Mouse (Mus musculus) liver, embryonic 12.5 days (tissue): ENCODE data around the gene Gm26661. TPM values are rescaled to one million over a fixed set of nuclear protein-coding genes. Genes with fewer than 3 reads are reported as not detected.

Experiments
- ATAC-seq: fragments of 200-750 bp; cut with Nextera tagmentation; 2 replicates; pipeline ENCODE4 v1.8.0; 2017; ENCODE audit warnings: moderate number of reproducible peaks, mild to moderate bottlenecking, moderate library complexity
- H3K27ac ChIP-seq: fragments of 300-500 bp; sonication (generic); 2 replicates; pipeline ENCODE4 v1.5.1; 2016; ENCODE audit warnings: mild to moderate bottlenecking
- H3K27me3 ChIP-seq: fragments of 300-500 bp; sonication (generic); replicated peaks from 2 replicates; pipeline ENCODE4 v1.6.1; 2016; ENCODE audit warnings: mild to moderate bottlenecking, moderate library complexity
- H3K36me3 ChIP-seq: fragments of 300-500 bp; sonication (generic); 2 replicates; pipeline ENCODE4 v1.6.1; 2016; ENCODE audit warnings: mild to moderate bottlenecking, moderate library complexity
- H3K4me1 ChIP-seq: fragments of 300-500 bp; sonication (generic); 2 replicates; pipeline ENCODE4 v1.6.1; 2016
- H3K4me2 ChIP-seq: fragments of 300-500 bp; sonication (generic); 2 replicates; pipeline ENCODE4 v1.6.1; 2016; ENCODE audit warnings: mild to moderate bottlenecking, moderate library complexity
- H3K4me3 ChIP-seq: fragments of 300-500 bp; sonication (generic); 2 replicates; pipeline ENCODE4 v1.5.1; 2016; ENCODE audit warnings: mild to moderate bottlenecking, moderate library complexity
- H3K9ac ChIP-seq: fragments of 300-500 bp; sonication (generic); 2 replicates; pipeline ENCODE4 v1.6.1; 2016; ENCODE audit warnings: mild to moderate bottlenecking, moderate library complexity
- H3K9me3 ChIP-seq: fragments of 300-500 bp; sonication (generic); replicated peaks from 2 replicates; pipeline ENCODE4 v1.6.1; 2016; ENCODE audit warnings: mild to moderate bottlenecking, moderate library complexity
- WGBS: fragments of 180-500 bp; shearing (Covaris S2); methylation state at CpG from one replicate; pipeline ENCODE4 v1.1.7; 2016; ENCODE audit not compliant: insufficient replicate concordance; 5-methylcytosine and 5-hydroxymethylcytosine counted together
- polyA plus RNA-seq: library from polyadenylated mRNA; unstranded; fragments of >200 nt; fragmentation: Nextera tagmentation; extraction: Ambion mirVana; gene quantifications from 2 replicates; pipeline ENCODE4 v1.2.1, GENCODE M21; 2016

Gene Gm26661
- polyA plus RNA-seq, 1 experiment from 2014 or later, result not detected

DNA sequence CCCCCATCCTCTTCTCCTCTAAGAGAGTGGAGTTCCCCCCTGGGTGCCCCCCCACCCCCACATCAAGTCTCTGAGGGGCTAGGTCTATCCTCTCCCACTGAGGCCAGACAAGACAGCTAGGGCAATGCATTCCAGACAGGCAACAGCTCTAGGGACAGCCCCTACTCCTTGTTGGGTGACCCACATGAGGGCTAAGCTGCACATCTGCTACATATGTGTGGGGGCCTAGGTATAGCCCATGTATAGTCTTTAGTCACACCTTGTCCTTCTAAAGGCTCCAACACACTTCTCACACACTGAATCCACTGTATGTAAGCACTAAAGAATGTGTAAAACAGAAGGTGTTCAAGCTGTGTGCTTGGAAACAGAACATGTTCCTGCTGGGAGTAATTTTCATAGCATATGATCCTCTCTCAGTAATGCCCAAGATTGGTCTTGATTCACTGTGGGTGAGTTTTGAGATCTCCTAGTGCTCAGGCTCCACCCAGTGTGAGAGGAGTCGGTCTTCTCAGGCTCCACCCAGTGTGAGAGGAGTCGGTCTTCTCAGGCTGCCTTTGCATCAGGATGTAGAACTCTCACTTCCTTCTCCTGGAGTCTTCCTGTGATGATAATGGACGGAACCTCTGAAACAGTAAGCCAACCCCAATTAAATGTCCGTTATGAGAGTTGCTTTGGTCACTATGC, 12.6 kb downstream of the Gm26661 start:
- Histone ChIP-seq H3K9me3 (no peaks in the 10 kb centered on the region), H3K4me3 (no peak overlapping the region), H3K4me1 (peaks cover 12% of the 10 kb centered on the region; the same call in 1 of the 2 replicates), H3K9ac (no peak overlapping the region), H3K36me3 (no peaks in the 10 kb centered on the region), H3K27me3 (no peaks in the 10 kb centered on the region), H3K4me2 (no peak overlapping the region), H3K27ac (no peak overlapping the region)
- WGBS, result 16% methylated on average over 4 of the region's 4 CpGs
- no peak for ATAC-seq

DNA sequence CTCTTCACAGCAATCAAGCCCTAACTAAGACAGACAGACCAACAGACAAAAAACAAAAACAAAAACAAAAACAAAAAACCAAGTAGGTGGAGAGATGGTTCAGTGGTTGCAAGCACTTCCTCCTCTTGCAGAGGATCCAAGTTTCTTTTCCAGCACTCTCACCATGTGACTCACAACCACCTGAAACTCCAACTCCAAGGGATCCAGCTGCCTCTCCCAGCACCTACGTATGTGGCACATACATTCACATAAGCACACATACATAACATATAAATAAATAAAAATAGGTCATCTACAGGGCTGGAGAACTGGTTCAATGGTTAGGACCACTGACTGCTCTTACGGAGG, 13.1 kb downstream of the Gm26661 start:
- H3K9me3 ChIP-seq, result no peaks in the 10 kb centered on the region
- H3K9ac ChIP-seq, result no peak overlapping the region
- no peaks in the 10 kb centered on the region for H3K36me3 ChIP-seq
- H3K4me2 ChIP-seq, result no peak overlapping the region
- no peak overlapping the region for H3K27ac ChIP-seq
- ATAC-seq, result no peak
- H3K4me3 ChIP-seq, result no peak overlapping the region
- H3K4me1 ChIP-seq, result peaks cover 12% of the 10 kb centered on the region; the same call in 1 of the 2 replicates
- no peaks in the 10 kb centered on the region for H3K27me3 ChIP-seq
- WGBS, result 68% methylated on average over 2 of the region's 2 CpGs

DNA sequence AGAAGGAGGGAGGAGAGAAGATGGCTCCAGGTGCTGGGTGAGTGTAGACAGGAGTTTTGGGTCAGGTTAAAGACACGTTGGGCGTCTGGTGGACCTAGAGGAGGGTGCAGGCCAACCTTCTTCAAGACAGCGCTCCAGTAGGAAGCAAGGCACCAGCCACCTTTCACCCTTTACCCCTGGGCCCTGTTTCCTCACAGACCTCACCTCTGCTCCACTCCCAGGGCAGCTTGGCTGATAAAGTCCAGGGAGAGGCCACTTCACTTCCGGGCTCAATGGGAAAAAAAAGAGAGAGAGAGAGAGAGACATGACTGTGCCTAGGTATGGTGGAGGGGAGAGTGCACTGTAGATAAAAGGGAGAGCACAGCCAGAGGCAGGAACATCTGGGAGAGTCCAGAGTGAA, 16.3 kb downstream of the Gm26661 start:
- H3K9ac ChIP-seq, result no peak overlapping the region
- no peak overlapping the region for H3K27ac ChIP-seq
- H3K4me3 ChIP-seq, result no peak overlapping the region
- WGBS, result 44% methylated on average over 4 of the region's 4 CpGs
- H3K36me3 ChIP-seq, result no peaks in the 10 kb centered on the region
- peaks cover 12% of the 10 kb centered on the region; the same call in 1 of the 2 replicates for H3K4me1 ChIP-seq
- no peaks in the 10 kb centered on the region for H3K27me3 ChIP-seq
- H3K9me3 ChIP-seq, result no peaks in the 10 kb centered on the region
- ATAC-seq, result peak; percentile 57; the same call in 1 of the 2 replicates
- no peak overlapping the region for H3K4me2 ChIP-seq

DNA sequence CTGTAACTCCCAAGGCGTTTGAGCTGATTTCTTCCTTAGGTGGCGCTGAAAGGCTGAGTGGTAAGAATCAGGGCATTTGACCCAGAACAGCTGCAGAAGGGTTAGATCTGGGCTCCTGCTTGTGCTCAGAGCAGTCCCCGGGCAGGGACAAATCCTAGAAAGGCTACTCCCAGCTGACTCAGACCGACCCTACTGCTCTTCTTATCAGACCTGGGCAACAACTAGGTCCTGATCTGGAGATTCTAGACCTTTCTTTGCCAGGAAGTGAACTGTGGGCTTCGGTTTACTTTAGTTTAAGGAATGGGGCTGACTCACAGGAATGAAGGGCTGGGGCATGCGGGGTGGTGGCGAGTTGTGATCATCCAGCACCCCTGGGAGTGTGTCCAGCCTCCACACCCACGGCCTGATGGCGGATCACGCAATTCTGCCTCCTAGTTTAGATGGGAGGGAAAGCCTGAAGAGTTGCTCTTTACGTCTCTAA, 17.2 kb downstream of the Gm26661 start:
- no peak overlapping the region for H3K27ac ChIP-seq
- no peak overlapping the region for H3K9ac ChIP-seq
- no peaks in the 10 kb centered on the region for H3K27me3 ChIP-seq
- H3K4me2 ChIP-seq, result no peak overlapping the region
- H3K9me3 ChIP-seq, result no peaks in the 10 kb centered on the region
- WGBS, result 52% methylated on average over 11 of the region's 11 CpGs
- H3K4me1 ChIP-seq, result peaks cover 12% of the 10 kb centered on the region; the same call in 1 of the 2 replicates
- no peak overlapping the region for H3K4me3 ChIP-seq
- no peak for ATAC-seq
- no peaks in the 10 kb centered on the region for H3K36me3 ChIP-seq

DNA sequence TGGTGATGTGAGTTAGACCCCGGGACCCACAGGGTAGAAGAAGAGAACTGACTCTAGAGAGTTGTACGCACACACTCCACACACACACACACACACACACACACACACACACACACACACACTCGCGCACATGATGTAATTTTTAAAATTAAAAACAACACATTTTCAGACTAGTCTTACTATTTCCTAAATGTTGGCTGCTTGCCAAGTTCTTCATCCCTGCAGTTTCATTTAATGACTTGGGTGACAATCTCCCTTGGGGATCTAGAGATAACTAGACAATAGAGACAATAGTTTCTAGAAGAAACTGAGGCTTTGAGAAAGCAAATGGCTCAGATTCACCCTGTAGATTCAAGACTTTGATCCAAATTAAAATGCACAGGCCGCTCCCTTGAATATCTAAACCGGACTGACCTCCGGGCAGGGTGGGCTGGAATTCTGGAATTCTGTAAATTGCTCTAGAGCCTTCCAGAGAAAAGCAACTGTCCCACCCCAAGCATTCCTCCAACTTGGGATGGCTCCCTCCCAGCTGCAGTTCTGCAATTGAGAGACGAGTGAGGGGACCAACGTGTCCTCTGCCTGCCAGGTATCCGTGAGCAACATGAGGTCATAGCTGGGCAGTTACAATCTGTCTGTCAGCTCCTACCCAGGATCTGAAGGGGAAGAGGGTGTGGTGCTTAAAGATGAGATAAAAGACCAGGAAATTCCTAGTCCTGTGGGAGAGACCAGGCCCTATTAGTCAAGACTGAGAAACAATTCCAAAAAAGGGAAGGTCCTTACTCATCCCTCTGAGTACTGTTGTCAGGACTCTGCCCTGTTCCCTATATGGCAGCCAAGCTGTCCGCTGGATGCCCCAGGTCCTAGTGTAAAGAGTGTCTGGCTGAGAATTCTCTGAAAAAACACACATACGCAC, 17.9 kb downstream of the Gm26661 start:
- H3K4me2 ChIP-seq, result no peak overlapping the region
- no peaks in the 10 kb centered on the region for H3K27me3 ChIP-seq
- no peak overlapping the region for H3K4me3 ChIP-seq
- H3K9me3 ChIP-seq, result no peaks in the 10 kb centered on the region
- WGBS, result 66% methylated on average over 12 of the region's 12 CpGs
- no peak overlapping the region for H3K27ac ChIP-seq
- peaks cover 12% of the 10 kb centered on the region; the same call in 1 of the 2 replicates for H3K4me1 ChIP-seq
- ATAC-seq, result no peak
- H3K9ac ChIP-seq, result no peak overlapping the region
- H3K36me3 ChIP-seq, result no peaks in the 10 kb centered on the region

DNA sequence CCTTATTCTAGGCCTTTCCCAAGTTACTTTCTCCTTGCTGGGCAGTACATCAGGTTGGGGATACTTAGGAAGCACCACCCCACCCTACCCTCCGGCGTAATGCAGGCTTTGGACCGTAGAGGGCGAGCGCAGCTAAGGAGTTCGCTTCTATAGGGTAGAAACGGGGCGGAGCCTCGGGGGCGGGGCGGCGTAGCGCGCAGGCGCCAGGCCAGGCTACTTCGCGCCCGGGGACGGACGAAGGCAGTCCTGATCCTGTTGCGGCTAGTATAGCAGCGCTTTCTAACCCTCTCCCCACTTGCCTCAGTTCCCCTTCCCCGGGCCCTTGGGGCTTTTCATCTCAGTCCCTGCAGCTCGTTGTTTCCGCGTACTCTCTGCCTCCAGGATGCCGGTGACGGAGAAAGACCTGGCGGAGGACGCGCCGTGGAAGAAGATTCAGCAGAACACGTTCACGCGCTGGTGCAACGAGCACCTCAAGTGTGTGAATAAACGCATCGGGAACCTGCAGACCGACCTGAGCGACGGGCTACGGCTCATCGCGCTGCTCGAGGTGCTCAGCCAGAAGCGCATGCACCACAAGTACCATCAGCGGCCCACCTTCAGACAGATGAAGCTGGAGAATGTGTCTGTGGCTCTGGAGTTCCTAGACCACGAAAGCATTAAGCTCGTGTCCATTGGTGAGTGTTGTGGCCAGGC, 26.5 kb downstream of the Gm26661 start, which contains the start of gene Flnb:
Flnb (plus strand) TSS at position 188 of the 693 bp plus-strand sequence.
- H3K27ac ChIP-seq, result 0 out of 2 replicates have a peak within 1 kb of the TSS, but pooled peaks have one; percentile 51
- WGBS, result 2% methylated on average over 49 of the region's 49 CpGs
- peak within 1 kb of the TSS; percentile 63 for H3K4me3 ChIP-seq
- no peaks in the 10 kb centered on the region for H3K36me3 ChIP-seq
- peak; percentile 91 for ATAC-seq
- no peaks in the 10 kb centered on the region for H3K9me3 ChIP-seq
- H3K27me3 ChIP-seq, result peaks cover 18% of the 10 kb centered on the region
- H3K9ac ChIP-seq, result peak within 1 kb of the TSS; percentile 63
- peak within 1 kb of the TSS; percentile 84 for H3K4me2 ChIP-seq
- peaks cover 38% of the 10 kb centered on the region for H3K4me1 ChIP-seq

DNA sequence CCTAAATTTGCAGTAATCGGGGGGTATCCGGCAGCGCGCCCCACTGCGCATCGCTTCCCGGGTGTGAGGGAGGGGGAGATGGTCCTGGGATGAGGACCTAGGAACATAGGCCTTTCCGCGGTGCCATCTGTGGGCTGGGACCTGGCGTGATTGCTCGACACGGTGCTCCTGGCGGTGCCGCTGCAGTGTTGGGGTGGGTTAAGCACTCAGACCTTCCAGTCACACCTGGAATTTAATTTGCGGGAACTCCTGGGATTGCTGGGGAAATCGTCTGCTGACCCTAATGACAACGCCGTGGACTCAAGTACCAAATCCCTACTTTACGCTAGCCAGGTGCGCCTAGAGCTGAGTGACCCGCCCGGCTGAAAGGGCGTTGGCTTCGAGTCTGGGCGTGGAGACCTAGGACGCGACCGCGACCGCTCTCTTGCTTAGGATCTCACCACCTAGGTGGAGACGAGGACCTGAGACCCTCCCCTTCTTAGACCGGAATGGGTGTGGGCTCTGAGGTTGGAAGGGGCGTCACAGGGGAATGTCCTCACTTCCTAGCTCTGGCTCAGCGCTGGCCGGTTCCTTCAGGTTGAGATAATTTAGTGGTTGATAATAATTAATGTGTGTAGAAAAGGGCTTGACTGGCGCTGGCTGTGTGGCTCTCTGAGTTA, 27.2 kb downstream of the Gm26661 start:
- under 1% methylated on average over 36 of the region's 36 CpGs for WGBS
- no peaks in the 10 kb centered on the region for H3K9me3 ChIP-seq
- H3K4me3 ChIP-seq, result peak overlapping the region; percentile 63
- H3K27me3 ChIP-seq, result peaks cover 18% of the 10 kb centered on the region
- H3K9ac ChIP-seq, result peak overlapping the region; percentile 63
- no peaks in the 10 kb centered on the region for H3K36me3 ChIP-seq
- peaks cover 40% of the 10 kb centered on the region for H3K4me1 ChIP-seq
- no peak overlapping the region for H3K27ac ChIP-seq
- ATAC-seq, result no peak
- peak overlapping the region; percentile 84 for H3K4me2 ChIP-seq

DNA sequence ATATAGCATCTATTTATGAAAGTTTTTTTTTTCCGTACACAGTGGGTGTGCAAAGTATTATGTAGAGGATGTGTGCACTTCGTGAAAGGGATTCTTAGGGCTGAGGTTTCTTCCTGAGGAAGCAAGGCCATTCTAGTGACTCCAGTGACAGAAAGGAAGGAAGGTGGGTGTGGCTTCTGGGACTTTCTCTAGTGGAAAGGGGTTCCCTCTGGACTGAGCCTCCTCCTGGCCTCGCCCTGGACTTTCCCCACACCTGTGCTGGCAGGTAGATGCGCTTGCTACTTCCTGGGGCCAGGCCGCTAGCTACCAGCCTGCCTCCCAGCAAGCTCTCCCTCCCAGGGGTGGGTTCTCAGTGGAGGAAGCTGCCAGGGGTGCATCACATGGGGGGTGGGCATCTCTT, 28.1 kb downstream of the Gm26661 start:
- no peaks in the 10 kb centered on the region for H3K9me3 ChIP-seq
- peak overlapping the region; percentile 63 for H3K4me3 ChIP-seq
- no peak overlapping the region for H3K9ac ChIP-seq
- H3K36me3 ChIP-seq, result no peaks in the 10 kb centered on the region
- no peak for ATAC-seq
- H3K27me3 ChIP-seq, result peaks cover 18% of the 10 kb centered on the region
- peaks cover 44% of the 10 kb centered on the region for H3K4me1 ChIP-seq
- H3K4me2 ChIP-seq, result peak overlapping the region; percentile 84
- WGBS, result 46% methylated on average over 5 of the region's 5 CpGs
- no peak overlapping the region for H3K27ac ChIP-seq

DNA sequence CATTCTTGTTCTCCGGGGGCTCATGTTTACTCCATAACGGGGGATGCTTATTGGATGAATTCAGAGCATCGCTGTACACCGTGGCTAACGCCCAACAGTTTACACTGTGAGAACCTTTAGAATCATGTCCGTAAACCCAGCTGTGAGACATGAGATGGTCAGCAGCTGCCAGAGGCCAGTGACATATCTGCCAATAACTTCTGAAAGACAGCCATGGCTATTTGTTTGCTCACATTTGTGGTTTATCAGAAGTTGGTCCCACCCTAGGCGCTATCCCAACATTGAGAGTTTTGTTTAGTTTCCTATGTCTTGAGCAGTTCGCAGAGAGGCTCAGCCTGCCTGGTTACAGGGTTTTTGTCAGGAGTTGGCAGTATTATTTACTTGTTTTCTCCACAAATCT, 30.0 kb downstream of the Gm26661 start:
- Histone ChIP-seq H3K36me3 (no peaks in the 10 kb centered on the region), H3K4me3 (no peak overlapping the region), H3K27ac (no peak overlapping the region), H3K27me3 (peaks cover 18% of the 10 kb centered on the region), H3K9me3 (no peaks in the 10 kb centered on the region), H3K9ac (no peak overlapping the region), H3K4me2 (no peak overlapping the region), H3K4me1 (peaks cover 61% of the 10 kb centered on the region)
- 67% methylated on average over 8 of the region's 8 CpGs for WGBS
- ATAC-seq, result no peak

DNA sequence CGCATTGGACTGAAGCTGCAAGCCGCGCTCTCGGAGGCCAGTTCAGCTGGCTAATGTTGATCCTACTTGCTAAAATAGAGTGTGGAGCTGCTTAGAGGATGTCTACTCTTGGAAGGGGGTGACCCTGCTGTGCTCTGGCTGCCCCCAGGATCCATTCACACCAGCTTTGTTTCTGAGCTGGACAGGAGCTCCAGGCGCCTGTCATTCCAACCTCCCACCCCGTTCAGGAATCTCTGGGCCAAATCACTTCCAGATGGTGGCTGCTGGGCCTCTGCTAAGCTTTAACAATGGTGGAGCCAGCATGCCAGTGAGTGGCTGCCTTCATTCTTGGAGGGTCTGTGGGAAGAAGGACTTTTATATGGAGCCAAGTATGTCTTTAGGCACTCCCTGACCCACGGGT, 31.3 kb downstream of the Gm26661 start:
- 64% methylated on average over 7 of the region's 7 CpGs for WGBS
- Histone ChIP-seq H3K9ac (no peak overlapping the region), H3K27ac (no peak overlapping the region)

DNA sequence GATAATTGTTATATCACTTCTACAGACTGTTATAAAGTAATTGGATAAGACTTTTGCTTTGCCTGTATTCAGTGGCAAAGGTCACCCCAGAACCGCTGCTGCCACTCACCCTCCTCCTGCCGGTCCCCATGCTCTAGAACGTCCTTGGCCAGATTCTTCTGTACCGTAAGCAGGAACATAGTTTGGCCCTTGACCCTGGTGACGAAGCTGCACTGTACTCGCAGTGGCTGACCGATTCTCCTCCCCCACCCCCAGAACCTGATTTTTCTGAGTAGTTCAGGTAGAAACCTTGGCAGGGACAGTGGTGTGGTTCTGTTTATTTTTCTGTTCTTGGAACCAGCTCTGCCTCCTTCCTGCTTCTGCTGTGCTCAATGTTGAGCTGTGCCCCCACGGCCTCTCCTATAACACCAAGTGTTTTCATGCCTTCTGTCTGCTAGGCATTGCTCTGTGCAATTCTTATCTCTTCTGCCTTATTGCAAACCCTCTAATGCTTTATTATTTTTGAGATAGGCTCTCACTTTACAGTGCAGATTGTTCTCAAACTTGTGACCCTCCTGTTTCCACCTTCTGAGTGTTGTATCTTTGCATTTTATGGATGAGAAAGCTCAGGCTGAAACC, 33.4 kb downstream of the Gm26661 start:
- Histone ChIP-seq H3K4me3 (no peak overlapping the region), H3K9me3 (no peaks in the 10 kb centered on the region), H3K4me2 (no peak overlapping the region), H3K27me3 (no peaks in the 10 kb centered on the region), H3K4me1 (peaks cover 48% of the 10 kb centered on the region), H3K9ac (no peak overlapping the region), H3K36me3 (no peaks in the 10 kb centered on the region), H3K27ac (peak overlapping the region; percentile 71; the same call in 1 of the 2 replicates)
- 48% methylated on average over 8 of the region's 8 CpGs for WGBS
- no peak for ATAC-seq

More for the DNA sequence above, 31.3 kb downstream of the Gm26661 start:
- Histone ChIP-seq H3K4me1 (peaks cover 65% of the 10 kb centered on the region), H3K4me3 (no peak overlapping the region), H3K36me3 (no peaks in the 10 kb centered on the region), H3K27me3 (peaks cover 18% of the 10 kb centered on the region), H3K9me3 (no peaks in the 10 kb centered on the region), H3K4me2 (no peak overlapping the region)
- ATAC-seq, result no peak
